Mouse (Mus musculus) CH12F3 (cell line): ENCODE measurements around the gene Atrn.
"Not testable (repeated sequence)": the region's sequence is repeated elsewhere in the genome, so short reads cannot be mapped to it uniquely, and the experiment has no call there.

ENCODE experiments used
- in situ Hi-C: fragments of 300-500 bp; cut with MboI; formaldehyde crosslinking; loops from 2 replicates; pipeline ENCODE4 v1.14.3; 2020; ENCODE audit warnings: low sequenced_read_pairs

Gene Atrn

DNA sequence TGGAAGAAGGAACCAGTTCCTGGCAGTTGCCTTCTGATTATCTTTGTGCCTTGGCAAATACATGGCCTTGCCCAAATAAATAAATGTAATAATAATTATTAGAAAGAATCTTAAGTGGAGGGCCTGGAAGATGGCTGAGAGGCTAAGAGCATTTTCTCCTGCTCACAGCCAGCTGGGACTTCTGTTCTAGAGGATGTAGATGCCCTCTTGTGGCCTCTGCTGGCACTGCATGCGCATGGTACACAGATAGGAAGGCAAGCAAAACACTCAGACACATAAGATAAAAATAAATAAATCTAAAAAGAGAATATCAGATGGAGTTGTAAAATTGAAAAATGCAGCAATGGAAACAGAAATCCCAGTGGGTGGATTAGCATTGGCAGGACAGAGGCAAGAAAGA, 44.3 kb downstream of the Atrn start:
- in situ Hi-C loops: no loop called here

DNA sequence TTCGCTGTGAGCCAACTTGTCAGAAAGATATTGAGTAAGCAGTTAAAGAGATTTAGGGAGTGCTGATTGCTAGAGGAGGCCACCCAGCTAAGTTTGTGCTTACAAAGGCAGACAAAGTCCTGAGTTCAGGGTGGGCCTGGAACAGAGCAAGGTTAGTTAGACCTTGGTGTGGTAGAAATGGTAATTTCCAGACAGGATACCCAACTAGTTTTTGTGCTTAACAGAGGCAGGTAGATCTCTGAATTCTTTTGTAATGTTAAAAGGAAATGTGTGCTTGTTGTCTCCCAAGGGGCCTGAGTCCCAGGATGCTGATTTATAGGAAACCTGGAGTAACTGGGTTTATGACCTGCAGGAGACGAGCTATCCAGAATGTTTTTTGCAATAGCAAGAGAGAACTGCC, 52.6 kb downstream of the Atrn start:
- in situ Hi-C loops: no loop called here

DNA sequence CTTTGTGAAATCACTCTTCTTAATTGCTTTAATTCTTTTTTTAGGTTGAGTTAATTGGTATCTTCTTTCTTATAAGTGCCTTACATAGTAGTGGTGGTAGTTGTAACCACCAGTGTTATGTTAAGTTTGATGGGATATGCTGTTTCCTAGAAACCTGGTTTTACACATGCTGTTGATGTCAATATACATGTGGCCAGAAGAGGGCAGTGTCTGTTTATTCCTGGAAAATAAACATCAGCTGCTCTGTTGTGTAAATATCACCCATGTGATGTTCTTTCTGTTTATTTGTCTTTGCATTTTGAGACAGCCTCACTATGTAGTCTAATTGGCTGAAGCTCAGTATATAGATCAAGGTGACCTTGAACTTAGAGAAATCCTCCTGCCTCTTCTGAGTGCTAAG, 55.6 kb downstream of the Atrn start:
- in situ Hi-C loops: no loop called here

DNA sequence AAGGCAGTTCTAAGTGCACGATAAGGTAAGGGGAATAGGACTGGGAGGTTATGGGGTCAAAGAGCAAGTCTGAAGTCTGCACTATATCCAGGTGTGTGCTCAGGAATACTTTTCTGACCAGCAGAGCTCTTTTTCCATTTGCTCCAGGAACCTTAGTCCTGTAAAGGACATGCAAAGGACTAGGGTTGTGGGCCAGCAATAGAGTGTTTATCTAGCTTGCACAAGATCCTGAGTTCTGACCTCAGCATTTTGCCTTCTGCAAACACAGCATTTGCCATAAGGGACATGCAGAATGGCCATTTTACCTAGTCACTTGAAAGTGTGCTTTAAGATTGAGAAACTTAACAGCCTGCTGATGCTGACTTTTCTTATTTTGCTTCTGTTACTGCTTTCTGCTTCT, 58.7 kb downstream of the Atrn start:
- in situ Hi-C loops: no loop called here

DNA sequence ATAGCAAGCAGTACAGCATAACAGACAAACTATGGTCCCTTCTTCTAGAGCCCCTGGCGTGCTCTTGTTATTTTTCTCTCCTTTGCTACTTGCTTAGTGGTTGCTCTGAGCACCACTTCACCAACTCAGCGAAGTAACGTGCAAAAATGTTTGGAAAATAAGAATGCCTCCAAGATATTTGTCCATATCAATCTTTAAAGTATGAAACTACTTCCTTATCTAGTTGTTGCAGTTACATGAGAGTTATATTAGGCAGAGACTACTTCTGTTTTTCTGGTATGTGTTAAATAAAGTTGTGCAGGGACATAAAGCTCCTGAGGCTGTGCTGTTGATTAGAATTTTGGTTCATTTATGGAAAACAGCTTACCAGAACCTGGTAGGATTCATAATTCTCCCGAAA, 64.7 kb downstream of the Atrn start:
- in situ Hi-C loops: no loop called here

DNA sequence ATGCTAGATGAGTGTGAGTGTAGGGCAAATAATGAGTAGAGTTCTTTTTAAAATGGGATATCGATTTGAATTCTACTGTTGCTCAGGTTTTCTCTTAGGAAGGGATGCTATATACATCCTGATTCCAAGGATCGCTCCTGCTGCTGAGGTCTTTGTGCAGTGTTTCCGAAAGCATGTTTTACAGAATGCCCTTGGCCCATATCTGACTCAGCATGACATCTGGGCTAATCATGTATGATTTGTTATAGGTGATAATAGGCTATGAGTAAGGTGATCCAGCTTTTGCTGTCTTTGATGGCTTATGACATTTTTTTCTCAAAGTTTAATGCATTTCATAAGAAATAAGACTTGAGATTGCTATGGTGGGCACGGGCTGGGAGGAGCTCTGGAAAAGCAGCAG, 66.1 kb downstream of the Atrn start:
- in situ Hi-C loops: no loop called here

DNA sequence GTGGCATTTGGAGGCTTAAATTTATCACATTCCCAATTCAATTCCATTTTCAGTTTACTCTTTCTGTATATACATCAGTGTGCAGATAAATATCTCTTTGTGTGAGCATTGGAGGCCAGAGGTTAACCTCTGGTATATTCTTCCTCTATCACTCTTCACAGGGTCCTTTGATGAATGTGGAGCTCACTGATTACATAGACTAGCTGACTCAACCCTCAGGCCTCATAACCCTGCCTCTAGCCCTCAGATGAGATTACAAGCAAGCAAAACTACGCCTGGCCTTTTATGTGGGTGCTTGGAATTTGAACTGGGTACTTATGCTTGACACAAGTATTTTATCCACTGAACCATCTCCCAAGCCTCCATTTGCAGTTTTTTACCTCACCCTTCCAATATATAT, 68.6 kb downstream of the Atrn start:
- in situ Hi-C loops: no loop called here

DNA sequence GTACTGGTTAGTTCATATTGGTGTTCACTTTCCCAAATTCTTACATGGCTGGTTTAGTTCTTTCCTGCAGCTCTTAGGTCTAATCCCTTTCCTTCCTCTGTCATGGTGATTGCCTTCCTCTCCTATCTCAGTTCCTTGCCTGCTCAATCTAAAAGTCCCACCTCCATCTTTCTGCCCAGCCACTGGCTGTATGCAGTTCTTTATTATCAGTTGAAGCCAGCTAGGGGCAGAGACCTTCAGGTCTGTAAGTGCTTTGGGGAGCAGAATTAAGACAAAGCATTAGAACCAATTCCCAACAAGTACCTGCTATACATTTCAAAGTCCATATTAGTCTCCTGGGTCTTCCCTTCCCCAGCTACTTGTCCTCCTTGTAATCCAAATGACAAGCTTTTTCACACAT, 71.3 kb downstream of the Atrn start:
- in situ Hi-C loops: no loop called here

DNA sequence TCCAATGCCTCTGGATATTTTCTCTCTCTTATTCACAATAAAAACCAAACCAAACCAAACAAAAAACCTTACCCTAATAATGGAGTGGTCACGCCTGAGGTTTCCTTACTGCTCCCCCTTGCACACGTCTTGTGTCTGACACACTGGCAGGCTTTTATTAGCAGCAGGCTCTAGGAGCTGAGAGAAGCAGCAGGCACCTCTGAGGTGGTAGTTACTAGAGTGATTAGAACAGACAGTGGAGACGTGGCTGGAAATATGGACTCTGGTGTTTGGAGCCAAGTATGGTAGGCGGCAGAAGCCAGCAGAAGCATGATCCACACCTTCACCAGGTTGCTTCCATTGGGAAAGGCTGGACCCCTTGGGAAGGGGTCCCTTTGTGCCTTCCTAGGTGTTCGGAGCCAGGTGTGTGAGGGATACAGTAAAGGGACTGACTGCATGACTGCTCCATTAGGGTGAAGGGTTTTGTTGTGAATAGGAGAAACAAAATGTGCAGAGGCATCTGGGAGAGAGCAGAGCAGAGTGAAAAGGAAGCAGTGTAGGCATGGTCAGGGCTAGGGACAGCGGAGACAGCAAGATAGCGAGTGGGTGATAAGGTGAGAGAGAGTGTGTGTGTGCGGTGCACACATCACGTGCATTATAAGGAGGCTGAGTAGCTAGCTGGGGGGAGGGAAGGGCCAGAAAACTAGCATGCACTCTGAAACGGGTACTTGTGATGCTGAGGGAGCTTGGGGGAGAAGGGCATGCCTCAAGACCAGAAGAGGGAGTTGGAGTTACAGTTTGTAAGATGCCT, 72.0 kb downstream of the Atrn start:
- in situ Hi-C loops: no loop called here

DNA sequence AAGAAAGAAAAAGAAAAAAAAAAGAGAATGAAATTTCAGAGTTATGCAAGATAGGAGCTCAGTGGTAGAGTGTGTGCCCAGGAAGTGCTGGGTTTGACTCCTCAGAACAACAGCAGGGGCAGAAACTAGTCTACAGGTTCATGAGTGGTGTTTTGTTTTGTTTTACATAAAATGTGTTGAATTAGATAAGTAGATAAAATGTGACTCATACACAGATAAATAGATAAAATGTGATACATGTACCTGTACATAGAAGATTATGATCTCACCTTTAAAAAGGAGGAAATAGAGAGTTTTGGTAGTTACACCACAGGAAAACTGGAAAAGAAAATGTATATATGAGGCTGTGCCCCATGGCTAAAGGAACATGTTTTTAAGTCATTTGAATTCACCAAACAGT, 72.8 kb downstream of the Atrn start:
- in situ Hi-C loops: no loop called here

DNA sequence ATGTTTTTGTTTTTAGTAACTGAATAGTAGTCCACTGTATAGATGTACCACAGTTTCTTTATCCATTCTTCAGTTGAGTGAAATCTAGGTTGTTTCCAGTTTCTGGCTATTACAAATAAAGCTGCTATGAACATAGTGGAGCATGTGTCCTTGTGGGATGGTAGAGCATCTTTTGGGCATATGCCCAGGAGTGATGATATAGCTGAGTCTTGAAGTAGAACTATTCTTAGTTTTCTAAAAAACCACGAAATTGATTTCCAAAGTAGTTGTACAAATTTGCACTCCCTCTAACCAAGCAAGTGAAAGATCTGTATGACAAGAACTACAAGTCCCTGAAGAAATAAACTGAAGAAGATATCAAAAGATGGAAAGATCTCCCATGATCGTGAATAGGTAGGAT, 86.5 kb downstream of the Atrn start:
- in situ Hi-C loops: no loop called here

DNA sequence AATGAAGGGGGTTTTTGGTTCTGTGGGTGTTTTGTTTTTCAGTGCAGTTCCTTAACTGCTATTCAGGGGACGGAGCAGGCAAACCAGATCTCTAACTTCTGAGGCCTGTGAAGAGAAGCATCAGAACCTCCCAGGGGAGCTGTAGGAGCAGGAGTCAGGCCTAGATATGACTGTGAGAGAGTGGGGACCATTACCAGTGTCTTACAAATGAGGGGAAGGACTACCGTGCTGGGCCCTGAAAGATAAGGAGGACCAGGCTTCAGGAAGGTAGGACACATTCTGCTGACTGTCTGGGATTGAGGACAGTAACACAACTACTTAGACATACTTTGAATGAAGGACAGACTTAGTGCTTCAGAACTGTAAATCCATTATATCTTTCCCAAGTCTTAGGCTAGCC, 102.8 kb downstream of the Atrn start:
- in situ Hi-C loops: no loop called here

DNA sequence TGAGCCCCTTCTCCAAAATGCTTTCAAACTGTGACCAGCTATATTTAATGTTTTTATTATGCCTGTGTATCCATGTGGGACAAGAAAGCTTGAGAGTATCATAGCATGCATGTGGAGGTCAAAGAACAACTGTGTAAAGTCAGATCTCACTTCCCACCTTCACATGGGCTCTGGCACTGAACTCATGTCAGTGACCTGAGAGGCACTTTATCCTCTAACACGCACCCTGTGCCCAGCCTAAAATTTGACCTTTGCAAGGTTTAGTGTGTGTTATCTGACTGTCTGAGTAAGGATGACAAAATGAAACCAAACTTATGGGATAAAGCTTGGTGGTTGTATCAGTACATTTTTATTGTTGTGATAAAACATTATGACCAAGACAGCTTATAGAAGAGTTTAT, 104.3 kb downstream of the Atrn start:
- in situ Hi-C loops: no loop called here

DNA sequence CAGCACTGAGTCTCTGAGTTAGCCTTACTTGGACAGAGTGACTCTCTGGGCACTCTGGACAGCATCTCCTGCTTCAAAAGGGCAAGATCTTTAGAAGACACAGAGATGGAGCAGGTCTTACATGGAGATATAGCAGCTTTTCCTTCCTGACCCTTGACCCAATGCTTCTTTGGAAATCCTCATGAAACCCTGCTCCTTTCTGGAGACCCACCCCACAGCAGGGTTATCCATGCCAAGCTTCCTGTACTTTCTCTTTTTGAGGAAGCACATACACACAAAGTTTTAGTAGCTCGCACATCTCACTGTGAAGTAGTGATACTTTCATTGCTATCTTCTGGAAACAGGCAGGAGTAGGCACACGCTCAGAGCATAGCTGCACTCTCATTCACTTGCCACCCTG, 118.9 kb downstream of the Atrn start:
- in situ Hi-C loops: no loop called here

DNA sequence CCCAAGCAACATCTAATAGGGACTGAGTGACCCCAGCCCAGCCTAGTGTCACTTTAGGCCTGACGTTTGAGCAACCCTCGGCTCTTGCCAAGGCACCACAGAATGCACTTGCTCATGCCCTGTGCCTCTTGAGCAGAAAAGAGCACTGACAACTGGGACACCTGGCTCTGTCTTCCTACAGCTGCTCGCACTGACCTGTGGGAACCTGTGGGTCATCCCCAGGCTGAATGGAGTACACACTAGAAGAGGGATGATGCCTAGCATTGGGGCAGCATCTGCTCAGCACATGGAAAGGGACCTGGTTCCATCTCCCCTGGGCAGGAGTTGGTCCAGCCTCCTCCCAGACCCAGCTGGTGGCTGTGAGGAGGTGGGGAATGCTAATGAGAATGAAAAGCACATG, 120.6 kb downstream of the Atrn start:
- in situ Hi-C loops: no loop called here

DNA sequence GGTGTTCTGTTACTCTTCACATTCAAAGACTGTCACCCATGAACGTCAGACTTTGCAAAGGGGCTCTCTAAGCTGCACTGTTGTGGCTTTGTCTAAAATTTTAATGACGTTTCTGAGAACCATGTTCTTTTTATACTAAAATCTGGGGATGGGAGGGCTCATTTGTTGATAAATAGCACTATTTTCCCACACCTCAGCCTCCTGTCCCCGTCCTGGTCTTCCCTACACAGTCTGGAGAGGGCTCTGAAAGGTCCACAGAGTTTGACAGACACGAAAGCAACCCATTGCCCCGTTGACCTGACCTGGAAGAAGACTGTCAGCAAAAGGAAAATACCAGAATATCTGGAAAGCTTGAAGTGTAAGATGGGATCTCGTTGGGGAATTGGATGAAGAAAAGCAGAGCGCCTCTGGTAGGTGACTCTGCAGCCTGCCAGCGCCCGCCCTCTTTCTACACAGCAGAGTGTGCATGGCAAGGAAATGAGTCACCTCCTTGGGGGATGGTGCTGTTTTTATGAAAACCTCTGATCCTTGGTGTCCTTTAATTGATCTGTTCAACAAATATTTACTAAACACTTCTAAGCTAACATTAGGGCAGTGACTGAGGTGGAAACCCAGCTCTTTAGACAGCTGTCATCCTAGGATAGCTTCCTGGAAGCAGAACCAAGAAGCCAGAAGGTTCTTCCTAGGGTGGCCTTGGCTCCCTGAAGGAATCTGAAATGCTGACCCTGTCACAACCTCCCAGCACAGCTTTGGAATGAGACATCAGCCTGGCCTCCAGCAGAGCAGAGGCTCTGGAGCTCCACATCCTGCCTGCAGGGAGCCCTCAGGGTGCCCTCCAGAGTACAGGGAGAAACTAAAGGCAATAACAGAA, 123.0 kb downstream of the Atrn start:
- in situ Hi-C loops: no loop called here

DNA sequence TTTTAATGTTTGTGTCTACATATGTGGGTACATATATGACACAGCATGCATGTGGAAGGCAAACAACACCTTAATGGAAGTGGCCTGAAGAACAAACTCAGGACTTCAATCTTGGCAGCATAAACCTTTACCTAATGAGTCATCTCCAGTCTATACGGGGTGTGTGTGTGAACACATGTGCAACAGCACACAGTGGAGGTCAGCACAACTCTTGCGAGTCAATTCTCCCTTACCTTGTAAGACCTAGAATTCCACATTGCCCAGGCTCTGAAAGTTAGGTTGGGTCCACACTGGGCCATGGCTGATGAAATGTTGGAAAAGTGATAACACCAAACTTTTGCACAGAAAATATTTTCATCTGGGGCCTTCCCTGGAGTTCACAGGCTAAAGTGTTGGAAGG, 124.3 kb downstream of the Atrn start:
- in situ Hi-C loops: no loop called here

DNA sequence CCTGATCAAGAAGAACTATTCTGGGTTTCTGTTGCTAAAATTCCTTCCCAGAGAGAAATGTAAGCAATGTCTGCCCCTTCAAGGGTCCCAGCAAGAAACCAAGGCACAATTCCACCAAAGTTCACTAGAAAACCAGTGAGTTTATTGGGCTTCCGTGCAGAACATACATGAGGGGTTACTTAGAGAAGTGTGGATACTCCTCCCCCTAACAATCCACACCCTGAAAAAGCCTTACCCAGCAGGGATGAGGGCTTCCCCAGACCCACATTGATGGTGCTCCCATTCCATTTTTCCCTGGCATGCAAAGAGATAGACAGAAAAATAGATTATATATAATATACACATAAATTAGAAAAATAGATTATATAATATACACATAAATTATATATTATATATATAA, 124.7 kb downstream of the Atrn start:
- in situ Hi-C loops: no loop called here

DNA sequence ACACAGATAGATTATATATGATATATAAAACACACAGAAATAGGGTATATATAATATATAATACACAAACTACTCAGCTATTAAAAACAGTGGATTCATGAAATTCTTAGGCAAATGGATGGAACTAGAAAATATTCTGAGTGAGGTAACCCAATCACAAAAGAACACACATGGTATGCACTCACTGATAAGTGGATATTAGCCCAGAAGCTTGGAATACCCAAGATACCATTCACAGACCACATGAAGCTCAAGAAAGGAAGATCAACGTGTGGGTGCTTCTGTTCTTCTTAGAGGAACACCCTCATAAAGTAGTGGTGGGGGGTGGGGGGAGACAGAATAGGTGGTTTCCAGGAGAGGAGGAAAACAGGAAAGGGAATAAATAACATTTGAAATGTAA, 125.1 kb downstream of the Atrn start:
- in situ Hi-C loops: not testable (repeated sequence)

DNA sequence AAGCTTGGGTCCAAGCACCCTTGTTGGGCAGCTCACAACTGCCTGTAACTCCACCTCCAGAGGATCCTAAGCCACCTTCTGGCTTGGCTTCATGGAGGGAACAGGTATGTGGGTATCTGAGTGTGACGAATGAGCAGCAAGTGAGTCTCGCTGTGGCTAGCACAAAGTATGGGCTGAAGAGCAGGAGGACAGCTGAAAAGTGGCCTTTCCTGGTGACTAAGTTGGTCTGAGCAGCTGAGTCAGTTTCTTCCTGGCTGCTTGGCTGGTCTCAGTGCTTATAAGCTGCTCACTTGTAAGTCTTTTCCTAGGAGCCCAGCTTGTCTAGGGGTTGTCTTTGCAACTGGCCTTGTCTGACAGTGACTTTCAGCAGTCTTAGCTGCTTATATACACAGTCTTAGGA, 130.0 kb downstream of the Atrn start:
- in situ Hi-C loops: no loop called here

DNA sequence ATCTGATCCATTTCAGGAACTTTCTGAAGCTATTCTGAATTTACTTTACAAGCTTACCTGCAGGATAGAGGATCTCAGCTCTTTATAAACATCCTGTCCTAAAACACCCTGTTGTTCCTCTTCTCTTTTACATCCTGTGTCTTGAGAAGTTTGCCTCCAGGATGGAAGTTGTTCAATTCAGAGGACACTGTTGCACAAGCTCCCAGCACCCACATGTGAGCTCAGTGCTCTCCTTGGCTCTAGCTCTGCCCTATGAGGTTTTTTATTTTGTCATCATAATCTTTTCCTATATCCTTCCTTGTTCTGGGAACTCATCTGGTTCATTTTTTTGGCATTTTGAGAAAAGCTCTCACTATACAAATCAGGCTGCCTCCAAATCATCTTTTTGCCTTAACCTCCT, 130.5 kb downstream of the Atrn start:
- in situ Hi-C loops: no loop called here

DNA sequence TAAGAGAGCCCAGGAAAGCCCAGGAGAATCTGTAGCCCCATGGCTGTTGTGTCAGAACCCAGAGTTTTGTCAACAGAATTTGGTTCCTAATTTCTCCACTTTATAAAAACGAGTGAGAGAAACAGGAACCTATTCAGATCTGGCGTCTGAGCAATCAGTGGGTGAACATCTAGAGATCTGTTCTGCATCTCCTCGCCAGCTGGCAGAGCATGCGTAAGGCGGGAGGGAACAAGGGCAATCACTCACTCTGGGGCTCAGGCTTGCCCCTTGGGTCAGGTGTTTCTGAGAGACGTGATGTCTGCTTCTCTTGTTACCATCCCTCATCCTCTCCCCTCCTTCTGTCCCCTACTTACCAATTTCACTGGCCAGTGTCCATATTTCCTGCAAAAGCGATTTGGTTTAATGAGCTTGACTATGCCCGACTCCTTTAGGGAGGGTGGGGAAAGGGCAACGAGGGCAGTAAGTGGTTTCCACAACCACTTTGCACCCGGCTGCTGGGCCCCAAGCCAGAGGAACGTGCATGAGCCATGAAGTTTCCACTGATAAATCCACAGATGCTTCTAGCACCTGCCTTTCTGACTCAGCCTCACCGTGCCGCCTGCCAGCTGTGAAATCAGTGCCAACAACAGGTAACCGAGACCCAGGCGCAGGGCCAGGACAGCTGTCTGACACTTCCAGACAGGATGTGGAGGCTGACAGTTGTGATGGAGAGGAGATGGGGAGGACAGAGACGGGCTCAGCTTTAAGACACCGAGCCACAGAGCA, 131.1 kb downstream of the Atrn start:
- in situ Hi-C loops: no loop called here
